Mouse (Mus musculus) mesoderm, embryonic 11.5 days (tissue): ENCODE measurements at regions not wholly inside any gene's neighbourhood (a gene's known extent, or its start where the extent isn't known, plus 50 kb on each side); places are given as distances from the start of the nearest gene placed in this dataset.
"Not testable (repeated sequence)": the region's sequence is repeated elsewhere in the genome, so short reads cannot be mapped to it uniquely, and the experiment has no call there.

Source experiments
- DNase-seq: peaks from one replicate; pipeline ENCODE4 v3.0.0-alpha.2; 2012; ENCODE audit warnings: low read depth, low spot score

DNA sequence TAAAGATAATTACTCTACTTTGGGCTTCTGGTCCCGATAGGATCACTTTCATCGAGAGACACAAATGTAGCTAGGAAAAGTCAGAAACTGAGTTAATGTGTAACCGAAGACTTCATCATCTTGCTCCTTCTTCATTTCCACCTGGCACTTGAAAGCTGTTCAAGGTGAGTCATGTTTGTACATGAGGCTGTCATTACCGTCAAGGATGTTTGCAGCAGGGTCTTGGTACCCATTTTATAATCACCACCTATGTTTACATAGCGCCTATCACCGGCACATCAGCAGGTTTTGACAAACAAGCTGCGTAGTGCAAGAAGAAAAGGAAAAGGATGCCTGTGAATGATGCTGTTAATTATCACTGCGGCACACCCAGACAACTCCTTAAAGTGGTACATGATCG, 377.0 kb upstream of the Zfp703 start:
- no peak for DNase-seq

DNA sequence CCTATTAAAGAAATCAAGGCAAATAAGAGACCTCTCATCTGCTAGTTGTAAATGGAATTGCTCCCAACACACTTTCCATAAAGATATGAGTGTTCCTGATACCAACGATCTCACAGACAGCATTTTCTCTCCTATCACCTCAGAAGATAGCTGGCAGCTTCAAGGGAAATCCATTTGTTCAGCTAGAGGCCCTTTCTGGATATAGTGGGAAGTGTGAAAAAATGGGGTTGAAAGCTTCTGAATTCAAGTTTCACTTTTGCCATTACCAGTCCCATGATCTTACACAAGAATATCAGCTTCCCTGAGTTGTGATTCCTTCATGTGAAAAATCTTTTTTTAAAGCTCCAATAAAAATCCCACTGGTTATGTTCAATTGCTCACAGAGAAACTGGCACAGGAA, 369.1 kb upstream of the Zfp703 start:
- DNase-seq: no peak

DNA sequence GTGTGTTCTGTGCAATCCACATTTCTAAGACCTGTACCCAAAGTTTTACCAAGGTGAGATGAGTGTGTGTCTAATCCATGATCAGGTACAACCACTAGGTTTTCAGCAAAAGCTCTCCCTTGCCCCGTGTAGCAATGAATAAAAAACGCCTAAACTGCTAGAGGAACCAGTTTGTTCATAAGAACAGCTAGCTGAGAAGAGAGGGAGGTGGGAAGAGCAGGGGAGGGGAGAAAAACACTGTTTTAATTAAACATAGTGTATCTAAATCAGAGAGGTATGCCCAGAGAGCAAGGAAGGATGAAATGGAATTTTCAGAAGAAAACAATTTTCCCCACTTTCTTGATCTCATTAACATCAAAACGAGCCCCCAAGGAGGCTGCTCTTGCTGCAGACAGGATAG, 368.5 kb upstream of the Zfp703 start:
- no peak for DNase-seq

DNA sequence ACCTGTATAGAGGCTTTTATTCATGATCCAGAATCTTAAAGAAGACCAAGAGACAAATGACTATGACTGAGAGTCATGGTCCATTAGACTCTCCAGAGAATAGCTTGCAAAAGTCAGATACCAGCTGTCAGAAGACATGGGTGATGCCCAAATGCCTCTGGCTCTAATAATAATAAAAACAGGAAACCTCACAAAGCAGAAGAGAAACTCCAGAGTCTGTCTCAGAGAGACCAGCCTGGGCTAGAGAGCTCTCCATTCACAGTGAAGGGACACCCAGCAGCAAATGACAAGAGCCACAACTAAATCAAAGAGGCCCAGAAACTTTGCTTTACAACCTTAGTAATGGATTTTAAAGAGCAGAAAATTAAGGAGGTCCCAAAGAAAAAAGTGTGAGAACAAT, 365.0 kb upstream of the Zfp703 start:
- DNase-seq: no peak

DNA sequence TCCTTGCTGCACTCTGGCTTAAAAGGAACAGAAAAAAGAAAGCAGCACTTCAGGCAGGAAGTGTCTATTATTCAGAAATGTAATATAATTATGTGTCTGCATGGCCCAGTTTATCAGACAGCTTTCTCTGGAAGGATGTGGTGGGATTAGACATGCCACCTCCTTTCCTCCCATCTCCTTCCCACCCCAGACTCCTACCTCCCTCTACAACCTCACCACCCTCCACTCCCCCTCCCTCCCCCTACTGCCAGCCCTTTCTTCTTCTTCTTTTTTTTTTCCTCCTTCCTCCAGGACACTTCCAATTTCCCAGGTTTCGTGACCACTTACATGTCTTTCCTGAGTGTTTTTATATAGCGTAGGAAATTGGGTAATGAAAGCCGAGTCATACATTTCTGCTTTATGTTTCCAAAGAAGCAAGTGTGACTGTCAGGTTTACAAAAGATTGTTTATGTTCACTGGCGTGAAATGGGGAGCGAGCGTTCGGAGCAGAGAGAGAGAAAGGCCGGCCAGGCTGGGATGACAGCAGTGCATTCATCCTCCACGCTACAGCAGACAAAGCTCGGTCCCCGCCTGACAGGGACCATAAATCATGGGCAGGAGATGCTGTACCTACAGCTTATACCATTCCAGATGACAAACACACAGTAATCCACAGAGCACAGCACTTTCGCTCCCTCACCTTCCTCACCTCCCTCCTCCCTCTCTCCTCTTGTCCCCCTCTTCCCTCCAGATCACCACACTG, 354.6 kb upstream of the Zfp703 start:
- peak; percentile 89 for DNase-seq

DNA sequence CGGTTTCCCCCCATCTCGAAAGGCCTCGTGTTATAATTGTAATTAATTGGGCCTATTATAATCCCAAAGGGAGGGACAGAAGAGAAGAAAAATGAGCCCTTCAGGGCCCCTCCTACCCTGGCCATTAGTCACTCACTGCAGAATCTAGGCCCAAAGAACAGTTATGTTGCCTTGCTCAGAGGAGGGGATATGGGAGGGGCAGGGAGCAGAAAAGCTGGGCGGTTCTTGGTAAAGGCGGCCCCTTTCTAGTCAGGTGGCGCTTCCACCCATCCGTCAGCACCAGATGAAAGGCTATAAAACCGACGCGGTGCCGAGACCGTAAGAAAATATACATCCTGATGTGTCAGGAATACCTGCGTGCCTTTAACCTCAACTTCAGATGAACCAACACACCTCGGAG, 350.9 kb upstream of the Zfp703 start:
- no peak for DNase-seq

DNA sequence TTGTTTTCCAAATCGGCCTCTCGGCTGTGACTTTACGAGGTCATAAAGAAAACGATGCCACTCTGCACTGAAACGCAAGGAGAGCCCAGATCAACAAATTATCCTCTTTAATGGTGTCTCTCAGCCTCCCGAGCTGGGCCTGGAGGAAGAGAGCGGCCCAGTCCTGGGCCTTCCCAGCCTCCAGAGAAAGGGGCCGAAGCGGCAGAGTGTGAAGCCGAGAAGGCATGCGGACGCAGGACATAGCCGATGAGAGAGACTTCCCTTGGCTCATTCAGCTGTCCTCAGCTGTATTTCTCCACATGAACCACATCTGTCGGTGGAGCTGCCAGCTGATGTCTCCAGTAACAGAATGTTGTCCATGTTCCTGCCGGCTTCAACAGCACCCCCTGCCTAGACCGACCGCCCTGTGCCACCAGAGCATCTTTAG, 350.5 kb upstream of the Zfp703 start:
- peak; percentile 60 for DNase-seq

DNA sequence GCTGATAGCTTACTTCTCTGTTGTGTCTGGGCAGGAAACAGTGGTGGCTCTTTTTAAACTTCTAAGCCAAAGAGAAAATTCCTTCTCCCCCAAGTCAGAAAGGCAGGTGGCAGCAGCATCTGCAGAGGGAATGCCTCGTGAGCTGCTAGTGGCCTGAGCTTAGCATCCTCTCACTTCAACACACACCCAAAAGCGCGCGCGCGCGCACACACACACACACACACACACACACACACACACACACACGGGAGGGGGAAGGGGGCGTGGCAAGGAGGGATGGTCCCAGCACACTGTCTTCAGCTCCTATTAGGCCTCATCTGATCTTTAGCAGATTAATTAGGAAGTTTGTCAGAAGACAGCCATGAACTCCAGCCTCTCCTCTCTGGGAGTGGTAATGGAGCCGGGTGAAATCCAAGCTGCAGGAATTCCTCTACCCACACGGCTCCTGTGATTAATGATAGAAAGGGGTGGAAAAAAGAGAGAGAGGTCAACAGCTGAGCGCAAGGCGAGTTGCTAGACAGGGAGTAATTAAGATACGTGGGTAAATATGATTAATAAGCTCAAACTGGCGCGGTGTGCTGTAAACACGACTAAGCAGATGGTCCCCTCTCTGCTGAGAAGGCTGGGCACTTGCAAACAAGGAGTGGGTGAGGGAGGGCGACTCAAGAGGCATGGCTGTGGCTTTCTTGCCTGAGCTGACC, 349.8 kb upstream of the Zfp703 start:
- peak; percentile 77 for DNase-seq

DNA sequence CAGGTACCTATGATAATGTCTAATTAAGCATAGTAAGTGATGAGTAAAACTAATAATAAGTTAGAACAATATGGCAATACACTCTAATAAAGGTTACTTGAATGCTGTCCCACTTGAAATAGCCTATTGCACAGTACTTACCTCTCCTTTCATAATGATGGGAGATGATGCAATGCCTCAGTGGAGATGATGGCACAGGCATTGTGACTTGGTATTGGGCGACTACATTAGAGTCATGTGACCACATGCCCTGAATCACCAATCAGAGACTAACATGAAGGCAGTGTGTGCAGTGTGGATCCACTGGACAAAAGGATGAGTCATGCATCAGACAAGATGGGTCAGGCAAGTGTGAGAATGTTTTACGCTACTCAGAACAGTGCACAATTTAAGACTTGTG, 346.6 kb upstream of the Zfp703 start:
- no peak for DNase-seq

DNA sequence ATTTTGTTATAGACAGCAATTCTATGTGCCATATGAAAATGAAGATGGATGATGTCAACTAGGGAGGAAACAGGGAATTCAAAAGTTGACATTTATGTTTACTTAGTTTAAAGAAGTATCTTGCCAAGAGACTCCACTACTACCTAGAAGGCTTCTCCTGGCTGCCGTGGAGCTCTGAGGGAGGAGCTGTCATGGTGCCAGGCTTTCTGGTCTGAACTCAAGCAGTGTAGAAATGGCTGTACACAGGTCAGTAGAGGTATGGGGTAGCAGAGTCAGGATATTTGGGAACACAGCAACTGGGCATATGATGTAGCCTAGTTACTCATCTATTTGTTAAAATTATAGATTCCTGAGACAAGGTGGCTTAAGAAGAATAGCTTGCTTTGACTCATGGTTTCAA, 341.4 kb upstream of the Zfp703 start:
- no peak for DNase-seq

DNA sequence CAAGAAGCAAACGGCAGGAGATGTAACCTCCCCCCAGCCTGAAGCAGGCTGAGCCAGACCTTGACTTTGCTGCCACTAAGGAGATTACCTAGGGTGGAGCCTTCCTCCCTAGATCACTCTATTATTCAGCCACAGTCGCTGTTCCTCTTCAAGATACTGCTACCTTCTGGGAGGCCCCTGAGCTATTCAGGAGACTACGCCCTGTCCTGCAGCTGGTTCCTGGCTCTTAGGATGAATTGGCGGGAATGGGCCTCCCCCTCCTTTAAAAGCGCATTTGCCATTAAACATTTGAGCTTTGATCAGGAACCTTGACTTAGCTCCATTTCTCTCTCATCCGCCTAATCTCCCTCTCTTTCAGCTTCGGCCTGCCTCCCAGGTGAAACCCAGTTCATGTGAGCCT, 331.8 kb upstream of the Zfp703 start:
- not testable (repeated sequence) for DNase-seq

DNA sequence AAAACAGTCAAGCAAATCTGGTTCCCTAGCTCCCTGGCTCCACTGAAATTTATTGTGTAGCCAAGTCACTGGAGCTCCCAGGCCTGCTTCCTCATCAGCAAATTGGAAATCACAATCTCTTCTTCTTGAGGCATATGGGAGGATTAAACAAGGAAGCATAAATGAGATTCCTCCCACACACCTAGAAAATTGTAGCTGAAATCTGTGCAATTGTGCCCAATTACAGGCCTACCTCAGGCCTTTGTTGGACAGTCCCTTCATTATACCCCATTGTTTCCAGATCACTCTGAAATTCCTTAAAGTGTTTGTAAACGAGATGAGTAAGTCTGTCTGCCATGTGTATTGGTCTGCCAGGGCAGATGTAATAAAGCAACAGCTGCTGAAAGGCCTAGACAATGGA, 326.8 kb upstream of the Zfp703 start:
- no peak for DNase-seq

DNA sequence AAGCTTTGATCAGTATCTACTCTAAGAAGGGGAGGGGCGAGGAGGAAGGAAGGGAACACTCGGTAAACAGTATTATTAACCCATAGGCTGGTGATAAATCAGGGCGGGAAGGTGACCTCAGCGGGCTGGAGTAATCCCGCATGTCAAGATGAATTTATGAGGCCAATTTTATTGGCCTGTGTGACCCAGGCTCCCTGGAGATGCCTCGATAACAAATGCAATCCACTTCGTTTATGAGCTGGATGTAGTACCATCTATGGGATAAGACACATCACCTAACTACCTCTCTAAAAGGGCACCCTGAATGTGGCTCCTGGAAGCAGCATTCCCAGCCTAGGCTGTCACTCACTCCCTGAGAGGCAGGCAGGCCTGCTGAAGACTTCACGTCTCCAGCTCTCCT, 321.2 kb upstream of the Zfp703 start:
- peak; percentile 74 for DNase-seq

DNA sequence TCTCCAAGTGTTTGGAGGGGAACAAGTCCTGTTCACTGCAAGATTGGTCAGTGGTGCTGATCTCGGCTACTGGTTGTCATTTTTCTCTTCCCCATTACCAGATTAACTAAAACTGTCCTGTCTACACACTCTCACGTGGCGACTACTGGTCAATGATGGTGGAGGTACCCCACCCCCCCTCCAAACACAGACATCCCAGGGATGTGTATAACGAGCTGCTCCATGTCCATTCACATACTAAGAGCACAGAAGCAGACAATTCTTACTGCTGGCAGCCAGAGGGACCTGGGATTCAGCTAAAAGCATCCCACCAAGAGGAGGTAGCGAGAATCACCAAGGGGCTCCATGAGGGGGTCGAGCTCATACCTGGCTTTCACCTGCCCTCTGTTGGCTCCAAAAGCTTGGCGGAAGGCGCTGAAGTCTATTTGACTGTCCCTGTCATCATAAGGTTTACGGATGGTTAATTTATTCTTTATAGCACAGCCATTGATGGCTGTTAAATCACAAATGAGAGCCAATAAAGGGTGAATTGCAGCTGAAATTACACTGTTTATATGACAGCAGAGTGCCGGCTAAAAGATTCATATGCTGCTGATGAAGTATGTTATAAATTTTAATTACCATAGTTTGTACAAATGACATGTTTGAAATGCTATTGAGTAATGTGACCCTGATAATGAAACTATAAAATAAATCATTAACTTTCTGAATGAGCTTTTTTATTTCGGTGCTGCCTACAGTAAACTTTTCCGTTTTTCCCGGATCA, 320.6 kb upstream of the Zfp703 start:
- no peak for DNase-seq

DNA sequence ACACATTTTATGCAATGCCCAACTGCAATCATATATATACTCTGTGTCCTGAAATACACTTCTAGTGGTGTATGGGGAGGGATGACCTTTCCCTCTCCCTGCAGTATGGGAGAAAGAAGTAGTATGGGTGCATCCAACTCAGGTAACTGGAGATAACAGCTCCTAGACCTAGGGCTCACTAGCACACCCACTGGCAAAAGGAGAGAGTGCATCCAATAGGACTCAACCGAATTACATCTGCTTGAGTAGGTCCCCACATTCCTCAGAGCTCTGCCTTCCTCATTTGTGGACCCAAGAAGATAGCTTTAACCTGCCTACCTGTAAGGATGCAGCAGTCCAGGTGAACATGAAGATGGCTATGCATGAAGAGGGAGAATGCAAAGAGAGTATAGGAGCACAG, 317.7 kb upstream of the Zfp703 start:
- DNase-seq: no peak

DNA sequence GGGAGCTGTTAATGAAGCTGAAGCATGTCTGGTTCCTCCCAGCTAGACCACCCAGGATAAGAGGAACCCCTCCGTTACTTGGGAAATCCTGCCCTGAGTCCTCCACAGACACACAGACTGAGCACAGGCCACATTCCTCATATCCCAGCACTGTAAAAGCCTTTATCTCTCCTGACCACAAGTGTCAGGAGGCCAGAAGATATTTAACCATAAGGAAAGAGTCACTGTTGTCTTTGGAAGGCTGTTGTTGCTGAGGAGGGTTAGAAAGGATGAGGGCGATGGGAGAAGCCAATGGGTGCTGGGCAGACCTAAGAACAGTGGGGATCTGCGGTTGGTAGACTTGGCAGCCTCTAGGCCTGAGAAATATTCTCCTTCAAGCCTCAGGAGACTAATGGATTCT, 307.6 kb upstream of the Zfp703 start:
- DNase-seq: no peak

DNA sequence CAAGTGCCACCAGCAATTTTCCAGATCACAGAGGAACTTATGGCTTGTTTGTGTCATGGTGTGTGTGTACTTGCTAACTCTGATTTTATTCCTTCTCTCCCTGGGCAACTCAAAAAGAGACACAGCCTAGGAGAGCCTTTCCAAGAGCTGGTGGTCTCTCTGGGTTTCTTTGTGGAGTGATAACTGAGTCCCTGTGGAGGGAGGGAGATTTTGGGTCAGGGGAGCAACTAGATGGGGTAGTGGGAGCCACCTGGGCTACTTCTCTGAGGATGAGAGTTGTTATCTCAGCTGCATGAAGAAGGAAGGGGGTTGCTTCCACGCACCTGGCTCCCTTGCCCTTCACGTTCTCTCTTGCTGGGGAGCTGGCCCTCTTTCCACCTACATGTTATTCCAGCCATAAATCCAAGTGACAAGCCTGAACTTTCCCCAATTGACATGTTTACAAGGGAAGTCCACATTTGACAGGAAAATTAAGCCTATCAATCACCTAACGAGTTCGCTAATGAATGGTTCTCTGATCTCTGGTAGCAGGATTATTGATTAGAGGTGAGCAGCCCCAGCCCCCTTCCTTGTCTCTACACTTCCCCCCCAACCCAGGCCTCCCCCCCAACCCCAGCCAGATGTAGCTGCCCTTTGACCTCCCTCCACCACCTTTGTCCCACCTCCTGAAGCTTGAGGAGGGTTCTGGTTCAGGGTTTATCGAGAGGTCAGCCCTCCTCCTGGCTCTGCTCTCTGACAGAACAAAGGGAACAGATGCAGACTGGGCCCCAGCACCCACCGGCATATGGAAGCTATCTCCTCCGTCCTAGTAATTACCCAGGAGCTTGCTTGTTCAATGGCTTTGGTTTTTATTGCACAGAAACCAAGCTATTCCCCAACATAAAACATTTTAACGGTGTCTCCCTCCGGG, 304.4 kb upstream of the Zfp703 start:
- DNase-seq: peak; percentile 82

DNA sequence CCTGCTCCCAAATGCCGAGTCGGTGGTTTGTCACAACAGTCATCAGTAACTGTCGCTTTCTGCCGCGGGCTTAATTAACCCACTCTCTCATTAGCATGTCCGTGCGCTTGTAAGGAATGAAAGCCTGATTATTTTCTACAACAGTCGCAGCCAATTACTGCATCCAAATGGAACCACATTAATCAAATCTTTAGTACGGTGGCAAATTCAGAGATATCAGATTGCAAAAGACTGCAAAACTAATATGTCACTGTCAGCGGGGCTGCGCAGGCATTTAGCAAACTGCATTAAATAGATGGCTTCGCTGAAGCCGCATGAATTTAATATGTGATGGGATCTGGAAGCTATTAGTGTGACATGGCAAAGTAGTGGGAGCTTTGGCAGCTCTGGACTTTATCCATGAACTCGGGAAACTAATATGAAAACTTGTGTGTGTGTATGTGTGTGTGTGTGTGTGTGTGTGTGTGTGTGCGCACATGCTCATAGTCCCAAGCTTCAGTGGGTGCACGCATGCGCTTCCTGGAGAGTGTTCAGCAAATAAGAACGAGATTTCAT, 299.5 kb upstream of the Zfp703 start:
- peak; percentile 60 for DNase-seq

DNA sequence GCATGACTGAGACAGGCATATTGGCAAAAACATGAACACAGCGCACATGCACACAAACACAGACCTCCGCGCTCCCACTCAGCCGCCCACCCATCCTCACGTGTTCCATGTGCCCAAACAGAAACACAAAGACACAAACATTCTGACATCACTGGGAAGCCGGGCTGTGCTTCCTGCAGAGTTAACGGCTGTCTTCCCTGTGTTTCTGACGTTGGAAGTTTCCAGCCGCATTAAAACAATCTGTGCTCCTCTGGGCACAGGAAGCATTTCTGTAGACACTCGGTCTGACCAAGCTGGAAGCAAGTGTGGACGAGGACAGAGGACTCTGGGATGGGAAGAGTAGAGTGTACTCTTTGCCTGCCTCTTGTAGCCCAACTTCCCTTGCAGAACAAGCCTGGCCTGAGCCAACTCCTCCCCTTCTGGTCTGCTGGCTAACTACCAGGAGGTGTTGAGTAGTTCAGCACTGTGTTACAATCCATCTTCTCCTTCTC, 296.2 kb upstream of the Zfp703 start:
- DNase-seq: no peak

DNA sequence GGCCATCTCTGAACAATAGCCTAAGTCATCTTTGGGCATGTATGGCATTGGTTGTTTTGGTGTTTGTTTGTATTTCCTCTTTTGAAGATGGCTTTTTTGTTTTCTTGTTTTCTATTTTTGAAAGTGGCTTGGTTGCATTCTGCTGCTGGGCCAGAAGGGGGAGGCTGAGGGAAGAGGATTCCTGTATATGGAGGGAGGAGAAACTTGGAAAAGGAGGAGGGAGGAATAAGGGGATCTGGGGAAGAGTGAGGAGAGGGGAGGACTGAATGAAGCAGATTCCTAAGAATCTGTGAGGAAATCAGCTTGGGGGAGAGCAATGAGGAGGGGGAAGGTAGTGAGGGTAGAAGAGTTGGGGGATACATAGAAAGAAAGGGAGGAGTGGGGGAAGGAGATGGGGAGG, 290.0 kb upstream of the Zfp703 start:
- no peak for DNase-seq

DNA sequence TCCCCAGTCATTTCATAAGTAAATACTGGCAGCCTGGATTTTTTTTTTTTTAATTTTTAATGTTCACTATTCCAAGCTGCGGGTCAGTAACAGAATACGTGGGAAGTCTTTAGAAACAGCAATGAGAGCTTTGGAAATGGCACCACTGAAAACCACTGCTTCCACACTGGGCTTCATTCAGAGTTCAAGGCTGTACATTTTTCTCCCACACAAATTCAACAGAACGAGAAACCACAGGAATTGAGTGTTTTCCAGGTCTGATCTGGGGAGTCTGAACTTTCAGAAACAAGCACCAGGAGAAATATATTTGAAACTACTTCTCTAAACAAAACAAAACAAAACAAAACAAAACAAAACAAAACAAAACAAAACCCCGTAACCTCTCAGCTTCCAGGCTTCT, 289.1 kb upstream of the Zfp703 start:
- DNase-seq: no peak
